Mouse (Mus musculus) activated CD4-positive, CD25-positive, alpha-beta regulatory T cell, adult 4 months (primary cell): ENCODE measurements around the gene Dnajc3. TPM values are rescaled to one million over a fixed set of nuclear protein-coding genes. Genes with fewer than 3 reads are reported as not detected.

Source experiments
- ATAC-seq: one replicate; pipeline ENCODE4 v1.8.0; 2017
- polyA plus RNA-seq, 2 experiments: library from polyadenylated mRNA; unstranded; fragments of 100-300 nt; shearing (Covaris generic); gene quantifications; one replicate each; pipeline ENCODE4 v1.2.1; 2017

Gene Dnajc3
- polyA plus RNA-seq: 10 to 100 TPM; 39.0 to 41.5 TPM

- ATAC-seq: peak; percentile 95
These were observed at the start of gene Dnajc3 for GRCm38 (mm10) chr14:118937533-118938492. TSS of gene Dnajc3 (plus strand) at chr14:118937976.

GRCm38 (mm10) chr14:118890101-118890500, 47.7 kb upstream of the Dnajc3 start:
- no peak for ATAC-seq

GRCm38 (mm10) chr14:118895228-118895627, 42.5 kb upstream of the Dnajc3 start:
- no peak for ATAC-seq

GRCm38 (mm10) chr14:118895655-118896054, 42.1 kb upstream of the Dnajc3 start:
- ATAC-seq: no peak

- no peak for ATAC-seq
These were observed 37.8 kb upstream of the Dnajc3 start for GRCm38 (mm10) chr14:118899940-118900339.

GRCm38 (mm10) chr14:118900911-118901310, 36.9 kb upstream of the Dnajc3 start:
- ATAC-seq: no peak

GRCm38 (mm10) chr14:118903397-118903796, 34.4 kb upstream of the Dnajc3 start:
- no peak for ATAC-seq

- no peak for ATAC-seq
These were observed 33.8 kb upstream of the Dnajc3 start for GRCm38 (mm10) chr14:118903867-118904562.

- no peak for ATAC-seq
These were observed 30.2 kb upstream of the Dnajc3 start for GRCm38 (mm10) chr14:118907592-118907991.

GRCm38 (mm10) chr14:118909872-118910271, 27.9 kb upstream of the Dnajc3 start:
- ATAC-seq: no peak

- ATAC-seq: peak; percentile 80
These were observed 27.2 kb upstream of the Dnajc3 start for GRCm38 (mm10) chr14:118910332-118911222.

- ATAC-seq: no peak
These were observed 26.3 kb upstream of the Dnajc3 start for GRCm38 (mm10) chr14:118911521-118911920.

- ATAC-seq: no peak
These were observed 24.1 kb upstream of the Dnajc3 start for GRCm38 (mm10) chr14:118913651-118914050.

GRCm38 (mm10) chr14:118919025-118919424, 18.8 kb upstream of the Dnajc3 start:
- peak; percentile 74 for ATAC-seq

GRCm38 (mm10) chr14:118920654-118921053, 17.1 kb upstream of the Dnajc3 start:
- ATAC-seq: no peak

- ATAC-seq: no peak
These were observed 15.5 kb upstream of the Dnajc3 start for GRCm38 (mm10) chr14:118922251-118922650.

GRCm38 (mm10) chr14:118922667-118923184, 15.1 kb upstream of the Dnajc3 start:
- no peak for ATAC-seq

GRCm38 (mm10) chr14:118924673-118925615, 12.8 kb upstream of the Dnajc3 start, which contains the start of gene Dzip1:
TSS of gene Dzip1 (minus strand) at chr14:118925460.
- ATAC-seq: peak; percentile 72

- ATAC-seq: no peak
These were observed 9.2 kb upstream of the Dnajc3 start for GRCm38 (mm10) chr14:118928565-118928964.

- ATAC-seq: peak; percentile 81
These were observed 8.0 kb upstream of the Dnajc3 start for GRCm38 (mm10) chr14:118929779-118930178.

- no peak for ATAC-seq
These were observed 7.0 kb upstream of the Dnajc3 start for GRCm38 (mm10) chr14:118930777-118931176.
